Mouse (Mus musculus) cerebellum, adult 2 months (tissue): ENCODE measurements at regions not wholly inside any gene's neighbourhood (a gene's known extent, or its start where the extent isn't known, plus 50 kb on each side); places are given as distances from the start of the nearest gene placed in this dataset.

Experiments
- DNase-seq, 2 experiments: peaks; one replicate each; pipeline ENCODE4 v3.0.0; 2021
- H3K27ac ChIP-seq: fragments of 200-500 bp; 2 replicates; pipeline ENCODE4 v1.5.1; 2012; ENCODE audit warnings: low read length, control low read depth, inconsistent platforms; ENCODE audit not compliant: insufficient read depth
- H3K27me3 ChIP-seq: fragments of 200-500 bp; 2 replicates; pipeline ENCODE4 v1.6.1; 2012; ENCODE audit warnings: inconsistent platforms, mild to moderate bottlenecking, low read length, moderate library complexity; ENCODE audit not compliant: control insufficient read depth, insufficient read depth
- H3K4me1 ChIP-seq: fragments of 200-500 bp; 2 replicates; pipeline ENCODE4 v1.6.1; 2011; ENCODE audit warnings: low read length; ENCODE audit not compliant: control insufficient read depth, insufficient read depth
- H3K4me3 ChIP-seq: fragments of 200-500 bp; replicated peaks from 2 replicates; pipeline ENCODE3; 2011; ENCODE audit warnings: mild to moderate bottlenecking, low read depth, low read length, control low read depth; ENCODE audit not compliant: insufficient read depth
- CTCF ChIP-seq: fragments of 200-500 bp; IDR thresholded peaks from 2 replicates; pipeline ENCODE4 v1.5.1; 2011; ENCODE audit warnings: low read depth, mild to moderate bottlenecking, control low read depth, low read length, moderate library complexity, borderline replicate concordance; ENCODE audit not compliant: insufficient read depth
- POLR2A ChIP-seq: fragments of 200-500 bp; IDR thresholded peaks from 2 replicates; pipeline ENCODE4 v1.6.1; 2011; ENCODE audit warnings: low read length, control low read depth, borderline replicate concordance; ENCODE audit not compliant: insufficient read depth
- WGBS: fragments of 180-500 bp; shearing (Covaris S2); methylation state at CpG from one replicate; pipeline ENCODE4 v1.1.7; 2018; 5-methylcytosine and 5-hydroxymethylcytosine counted together

DNA sequence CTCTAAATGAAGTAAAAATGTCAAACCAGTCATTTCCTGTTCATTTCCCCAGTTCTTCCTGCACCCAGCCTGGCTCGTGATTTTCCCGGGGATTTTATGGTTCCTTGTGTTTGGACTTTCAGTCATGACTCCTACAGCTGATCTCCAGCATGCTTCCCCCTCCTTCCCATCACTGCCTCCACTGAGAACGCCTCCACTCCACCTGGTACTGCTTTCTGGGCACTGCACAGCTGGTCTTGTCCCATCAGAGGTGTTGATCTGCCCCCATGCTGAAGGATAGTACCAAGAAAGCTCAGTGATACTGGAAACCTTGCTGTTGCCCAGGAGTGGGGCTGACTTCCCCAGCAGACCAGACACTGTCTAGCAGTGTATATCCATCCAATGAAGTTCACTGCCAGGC lies 53.6 kb upstream of the Jam3 start:
- no peak for DNase-seq
- Histone ChIP-seq H3K4me1 (peaks cover 11% of the 10 kb centered on the region), H3K4me3 (no peak overlapping the region), H3K27ac (no peak overlapping the region), H3K27me3 (no peaks in the 10 kb centered on the region)
- 91% methylated on average over 3 of the region's 3 CpGs for WGBS
- no peak for TF ChIP-seq POLR2A
- TF ChIP-seq CTCF: no peak
